Mouse (Mus musculus): Measurements from ENCODE around the gene Gm4871.

DNA sequence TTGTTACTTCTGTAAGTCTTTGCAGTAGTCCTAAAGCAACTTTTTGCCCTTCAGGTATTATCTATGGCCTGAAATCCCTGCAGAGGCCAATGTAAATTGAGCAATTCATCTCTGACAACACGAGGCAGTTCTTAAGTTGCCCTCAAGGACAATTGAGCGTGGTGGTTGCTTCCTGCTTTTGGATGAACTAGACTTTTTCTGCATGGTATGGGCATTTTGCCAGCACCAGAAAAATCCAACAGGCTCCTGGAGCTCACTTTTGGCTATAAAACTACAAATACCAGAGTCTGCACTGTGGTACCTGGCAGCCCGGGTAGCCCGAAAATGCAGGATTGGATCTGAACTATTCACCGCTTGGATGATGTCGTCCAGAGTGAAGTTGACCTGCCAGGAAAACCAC, 27.0 kb downstream of the Gm4871 start:
- TF ChIP-seq POLR2A (IDR thresholded peaks at IDR 0.05; ENCODE audit: control insufficient read depth, extremely low read depth, insufficient read depth, low read length, poor library complexity) (no peak), CTCF (IDR thresholded peaks at IDR 0.05; ENCODE audit: borderline replicate concordance, control insufficient read depth, extremely low read depth, insufficient read depth, low read length, poor library complexity) (no peak)
